Mouse (Mus musculus): Measurements from ENCODE around the gene Fkbp2.

Fkbp2 gene

GRCm38 (mm10) chr19:6980381-6981093 lies at the start of gene Fkbp2:
Gene Fkbp2, minus strand, starts transcription at chr19:6980501.
- DNase-seq = peak; percentile 99

- DNase-seq = no peak
Measured at GRCm38 (mm10) chr19:7029531-7029930, 49.2 kb upstream of the Fkbp2 start.

- DNase-seq = peak; percentile 54
Measured at GRCm38 (mm10) chr19:7020224-7020641, 39.9 kb upstream of the Fkbp2 start.

- DNase-seq = no peak
Measured at GRCm38 (mm10) chr19:7019191-7019590, 38.9 kb upstream of the Fkbp2 start, which contains the start of gene Fermt3. Gene Fermt3, minus strand, starts transcription at chr19:7019469.

GRCm38 (mm10) chr19:7018546-7018945 lies 38.2 kb upstream of the Fkbp2 start:
- no peak for DNase-seq

GRCm38 (mm10) chr19:7017541-7018457 lies 37.5 kb upstream of the Fkbp2 start:
- no peak for DNase-seq

- no peak for DNase-seq
Measured at GRCm38 (mm10) chr19:7014481-7015135, 34.3 kb upstream of the Fkbp2 start.

GRCm38 (mm10) chr19:7013984-7014383 lies 33.7 kb upstream of the Fkbp2 start:
- DNase-seq = no peak

GRCm38 (mm10) chr19:7012426-7012825 lies 32.1 kb upstream of the Fkbp2 start:
- no peak for DNase-seq

- DNase-seq = no peak
Measured at GRCm38 (mm10) chr19:7006892-7007593, 26.7 kb upstream of the Fkbp2 start.

GRCm38 (mm10) chr19:6999360-7000063 lies 19.2 kb upstream of the Fkbp2 start:
- no peak for DNase-seq

GRCm38 (mm10) chr19:6997721-6998290 lies 17.5 kb upstream of the Fkbp2 start:
- DNase-seq = no peak

GRCm38 (mm10) chr19:6996006-6996405 lies 15.7 kb upstream of the Fkbp2 start, which contains the start of the genes Nudt22 and Trpt1:
Gene Nudt22, minus strand, starts transcription at chr19:6996117.
Gene Trpt1, plus strand, starts transcription at chr19:6996131.
- peak; percentile 83 for DNase-seq

GRCm38 (mm10) chr19:6995255-6995991 lies 15.1 kb upstream of the Fkbp2 start:
- no peak for DNase-seq

- no peak for DNase-seq
Measured at GRCm38 (mm10) chr19:6994489-6994888, 14.2 kb upstream of the Fkbp2 start.

GRCm38 (mm10) chr19:6994002-6994401 lies 13.7 kb upstream of the Fkbp2 start:
- no peak for DNase-seq

GRCm38 (mm10) chr19:6993011-6993770 lies 12.9 kb upstream of the Fkbp2 start:
- peak; percentile 25 for DNase-seq

GRCm38 (mm10) chr19:6992011-6992858 lies 11.9 kb upstream of the Fkbp2 start, which contains the start of gene Dnajc4:
Gene Dnajc4, minus strand, starts transcription at chr19:6992572.
- DNase-seq = peak; percentile 95

- peak; percentile 25 for DNase-seq
Measured at GRCm38 (mm10) chr19:6991166-6991565, 10.9 kb upstream of the Fkbp2 start.
